Mouse (Mus musculus) R1 (cell line): Measurements from ENCODE around the gene Dpf2.

Source experiments
- DNase-seq: peaks from one replicate; pipeline ENCODE4 v3.0.0-alpha.2; 2018; ENCODE audit warnings: low read depth, low spot score

Gene Dpf2

DNA sequence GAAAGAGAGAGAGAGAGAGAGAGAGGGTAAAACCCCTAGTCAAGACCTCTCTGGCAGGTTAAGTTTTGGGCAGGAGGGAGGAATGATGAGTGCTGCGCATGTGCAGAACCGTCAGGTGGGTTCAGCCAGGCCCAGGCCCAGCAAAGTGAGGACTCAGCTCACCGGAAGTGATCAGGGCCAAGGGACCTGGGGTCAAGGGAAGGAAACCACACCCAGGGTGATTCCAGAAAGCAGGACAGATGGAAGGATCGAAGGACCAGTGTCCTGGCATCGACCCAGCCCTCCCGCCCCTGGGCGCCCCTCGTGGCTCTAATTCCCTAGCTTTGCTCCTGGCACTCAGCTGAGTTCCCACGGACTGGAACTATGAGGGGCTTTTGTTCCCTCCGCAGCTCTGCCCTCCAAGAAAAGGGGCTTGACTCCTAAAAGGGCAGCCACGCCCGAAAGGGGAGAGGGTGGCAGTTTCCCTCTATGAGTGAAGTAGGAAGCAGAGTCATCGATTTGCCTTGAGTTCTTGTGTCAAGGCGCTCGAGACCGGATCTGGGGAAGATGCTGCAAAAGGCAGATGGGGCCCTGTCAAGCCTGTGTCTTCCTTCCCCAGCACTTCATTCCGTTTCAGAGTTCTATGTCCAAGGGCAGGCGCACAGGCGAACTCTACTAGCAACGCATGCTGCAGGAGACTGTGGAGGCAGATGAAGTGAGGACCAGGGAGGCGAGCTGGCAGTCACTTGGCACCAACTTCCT lies 24.5 kb upstream of the Dpf2 start:
- peak; percentile 54 for DNase-seq

DNA sequence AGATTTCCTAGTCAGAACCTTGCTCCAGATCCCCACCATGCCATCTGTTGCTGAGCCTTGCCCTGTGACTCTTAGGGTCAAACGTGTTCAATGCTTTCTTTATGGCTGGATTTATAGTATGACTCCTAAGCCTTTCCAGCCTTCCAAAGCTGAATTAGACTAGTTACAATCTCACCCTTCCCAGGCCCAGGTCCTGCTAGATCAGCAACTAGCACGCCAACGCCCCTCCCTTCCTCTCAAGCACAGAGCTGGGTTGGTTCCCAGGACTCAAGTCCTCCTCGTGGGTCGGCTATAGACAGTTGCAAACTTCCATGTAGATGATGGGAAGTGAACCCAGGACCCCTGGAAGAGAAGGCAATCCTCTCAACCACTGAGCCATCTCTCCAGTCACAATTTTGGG lies 22.9 kb upstream of the Dpf2 start:
- DNase-seq: no peak

- DNase-seq: no peak
Observed at GRCm38 (mm10) chr19:5935266-5935665, 22.5 kb upstream of the Dpf2 start.

- DNase-seq: no peak
Observed at GRCm38 (mm10) chr19:5929634-5930596, 17.1 kb upstream of the Dpf2 start.

- DNase-seq: no peak
Observed at GRCm38 (mm10) chr19:5928546-5928945, 15.7 kb upstream of the Dpf2 start.

GRCm38 (mm10) chr19:5928104-5928503 lies 15.3 kb upstream of the Dpf2 start:
- DNase-seq: no peak

GRCm38 (mm10) chr19:5927532-5927931 lies 14.7 kb upstream of the Dpf2 start:
- DNase-seq: no peak

DNA sequence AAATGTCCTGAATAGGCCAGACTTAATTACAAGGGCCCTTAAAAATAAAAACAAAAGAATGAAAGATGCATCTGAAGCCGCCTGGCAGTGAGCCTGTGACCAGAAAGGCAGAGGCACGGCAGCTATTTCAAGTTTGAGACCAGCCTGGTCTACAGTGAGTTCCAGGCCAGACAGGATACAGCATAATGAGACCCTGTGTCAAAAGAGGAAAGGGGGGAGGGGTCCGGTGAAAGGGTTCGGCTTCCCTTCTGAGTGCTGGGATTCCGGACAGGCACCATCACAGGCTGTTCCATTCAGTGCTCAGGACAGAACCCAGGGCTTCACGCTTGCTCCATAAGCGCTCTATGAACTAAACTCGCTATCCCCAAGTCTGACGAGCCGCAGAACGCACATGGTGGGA lies 14.2 kb upstream of the Dpf2 start:
- DNase-seq: no peak

DNA sequence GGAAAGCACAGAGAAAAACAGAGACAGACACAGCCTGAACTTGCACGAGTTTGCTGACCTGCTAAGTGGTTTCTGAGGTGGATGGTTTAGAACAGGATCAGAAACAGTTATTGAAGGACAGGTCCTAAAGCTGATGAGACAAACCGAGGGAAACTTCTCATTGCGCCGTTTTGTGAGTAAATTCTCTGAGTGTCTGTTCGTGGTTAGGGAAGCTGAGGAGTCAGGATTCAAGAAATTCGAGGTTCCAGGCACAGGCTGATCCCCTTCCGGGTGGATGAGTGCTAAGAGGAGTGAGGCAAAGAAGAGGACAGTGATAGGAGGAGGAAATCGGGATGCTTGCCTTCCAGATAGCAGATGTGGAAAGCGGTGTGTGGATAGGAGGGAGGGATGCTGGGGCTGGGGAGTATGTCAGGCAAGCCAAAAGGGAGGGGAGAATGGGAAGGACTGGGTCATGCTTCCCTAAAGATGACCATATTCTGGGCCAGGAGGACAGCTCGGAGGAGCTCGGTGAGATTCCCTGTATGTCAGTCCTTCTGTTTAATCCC lies 12.6 kb upstream of the Dpf2 start:
- DNase-seq: no peak

DNA sequence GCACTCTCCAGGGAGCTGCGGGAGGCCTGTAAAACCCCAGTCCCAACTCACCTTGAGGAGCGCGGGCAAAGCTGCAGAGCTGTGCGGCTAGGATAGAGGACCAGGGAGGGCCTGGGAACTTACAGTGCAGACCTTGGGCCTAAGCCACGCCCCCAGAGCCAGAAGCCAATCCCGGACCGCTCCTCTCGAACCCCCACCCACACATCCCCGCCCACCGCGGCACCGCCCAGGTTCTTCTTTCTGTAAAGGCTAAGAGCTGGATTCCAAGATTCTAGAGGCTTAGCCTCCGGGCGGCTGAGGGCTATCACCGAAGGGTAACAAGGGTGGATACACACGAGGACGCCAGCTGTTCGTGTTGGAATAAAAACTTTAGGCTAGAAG lies 11.9 kb upstream of the Dpf2 start, which contains the start of gene Cdc42ep2:
Gene Cdc42ep2, minus strand, starts transcription at position 104 of the 381 bp plus-strand sequence.
- peak; percentile 97 for DNase-seq

GRCm38 (mm10) chr19:5923990-5924712 lies 11.3 kb upstream of the Dpf2 start:
- peak; percentile 91 for DNase-seq

- DNase-seq: no peak
Observed at GRCm38 (mm10) chr19:5922963-5923362, 10.2 kb upstream of the Dpf2 start.

- DNase-seq: no peak
Observed at GRCm38 (mm10) chr19:5922119-5922942, 9.5 kb upstream of the Dpf2 start.

DNA sequence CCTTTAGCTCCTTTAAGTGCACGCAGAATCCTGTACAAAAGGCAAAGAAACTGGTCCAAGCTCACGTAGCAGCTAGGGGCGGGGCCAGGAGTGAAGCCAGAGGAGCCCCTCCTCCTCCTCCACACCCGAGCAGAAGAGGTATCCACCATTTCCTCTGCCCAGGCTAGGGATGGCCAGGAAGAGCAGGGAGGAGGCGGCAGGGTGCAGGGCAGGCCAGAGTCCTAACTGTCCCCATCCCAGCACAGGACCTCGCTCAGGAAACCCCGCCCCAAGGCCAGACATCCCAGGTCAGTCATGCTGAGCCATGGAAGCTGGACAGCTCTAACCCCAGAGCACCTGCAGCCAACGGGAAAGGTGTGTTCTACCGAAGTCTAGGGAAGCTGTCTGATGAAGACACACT lies 8.9 kb upstream of the Dpf2 start:
- peak; percentile 56 for DNase-seq

DNA sequence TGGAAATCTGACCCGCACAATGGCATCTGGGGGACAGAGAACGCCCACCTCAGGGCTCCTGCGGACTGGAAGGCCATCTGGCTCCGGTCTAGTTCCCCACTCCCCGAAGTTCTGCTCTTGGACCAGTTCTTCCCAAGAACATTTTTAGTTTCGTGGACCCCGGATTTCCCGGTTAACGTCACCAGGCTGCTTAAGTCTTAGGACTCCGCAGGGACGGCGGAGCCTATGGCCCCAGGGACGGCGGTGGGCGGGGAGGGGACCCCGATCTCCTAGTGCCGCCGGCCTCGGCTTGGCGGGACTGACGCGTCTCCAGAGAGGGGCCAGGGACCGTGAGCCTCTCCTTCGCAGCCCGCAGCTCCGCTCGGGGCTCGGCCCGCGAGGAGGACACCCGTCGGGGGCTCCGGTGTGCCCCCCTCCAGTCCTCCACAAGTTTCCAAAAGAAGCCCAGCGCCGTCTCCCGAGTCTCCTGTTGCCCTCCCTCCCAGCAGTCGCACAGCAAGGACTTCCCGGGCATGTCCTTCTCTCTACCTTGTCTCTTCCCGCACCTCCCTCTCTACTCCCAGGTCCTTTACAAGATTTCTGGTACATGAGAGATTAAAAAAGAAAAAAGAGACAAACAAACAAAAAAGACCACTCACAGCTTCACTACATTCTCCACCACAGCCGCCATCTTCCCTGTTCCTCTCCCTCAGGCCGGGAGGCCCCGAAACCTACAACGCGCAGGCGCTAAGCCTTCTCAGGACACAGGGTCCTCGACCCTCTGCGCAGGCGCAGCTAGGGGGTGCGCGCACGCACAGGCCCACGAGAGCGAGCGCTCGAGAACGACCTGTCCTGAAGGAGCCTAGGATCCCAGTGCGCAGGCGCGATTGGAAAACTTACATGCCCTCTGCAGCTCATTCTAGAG lies 455 bp downstream of the Dpf2 start:
- peak; percentile 99 for DNase-seq

DNA sequence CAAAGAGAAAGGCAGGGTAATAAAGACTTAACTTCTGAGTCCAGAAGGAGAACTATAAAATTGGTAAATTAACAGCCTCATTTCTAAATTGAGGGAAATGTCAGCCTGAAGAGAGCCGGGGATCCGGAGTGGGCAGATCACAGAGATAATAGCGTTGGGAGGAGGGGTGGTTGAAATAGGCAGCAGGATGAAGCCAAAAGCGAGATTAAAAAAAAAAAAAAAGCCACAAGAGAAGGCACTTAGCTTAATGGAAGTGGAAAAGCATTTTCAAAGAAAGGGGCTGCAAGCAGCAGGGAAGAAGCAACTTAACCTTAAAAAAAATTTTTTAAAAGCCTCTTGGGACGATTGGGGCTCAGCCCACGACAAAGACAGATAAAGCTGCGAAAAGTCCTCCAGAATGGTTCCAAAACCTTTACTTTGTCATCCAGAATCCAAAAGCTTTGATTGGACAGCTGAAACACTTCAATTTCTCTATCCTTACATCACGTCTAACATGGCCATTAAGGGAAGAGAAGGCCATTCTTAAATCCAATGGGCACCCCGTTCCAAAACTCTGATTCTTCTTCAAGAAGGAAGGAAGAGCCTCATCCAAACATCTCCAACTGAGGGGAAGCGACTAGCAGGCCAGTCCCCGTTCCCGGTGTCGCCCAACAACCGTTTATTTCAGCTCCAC lies 1.2 kb downstream of the Dpf2 start:
- DNase-seq: no peak

DNA sequence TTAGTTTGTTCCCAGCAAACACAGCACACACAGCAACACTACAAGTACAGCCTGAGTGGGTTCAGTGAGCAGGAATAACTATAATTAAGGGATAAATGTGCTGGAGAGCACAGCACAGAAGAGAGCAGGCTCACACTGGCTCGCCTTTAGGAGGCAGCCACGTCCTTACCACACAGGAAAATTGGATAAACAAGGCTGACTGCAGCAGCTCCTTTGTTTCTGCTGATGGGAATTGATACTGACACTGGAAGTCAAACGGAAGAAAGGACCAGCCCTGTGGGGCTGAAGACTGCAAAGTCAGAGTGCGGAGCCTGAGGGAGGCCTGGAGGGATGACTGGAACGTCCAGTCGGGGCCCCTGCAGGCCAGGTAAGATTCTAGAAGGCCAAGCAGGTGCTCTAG lies 2.6 kb downstream of the Dpf2 start:
- DNase-seq: no peak

- no peak for DNase-seq
Observed at GRCm38 (mm10) chr19:5907275-5907674, 5.5 kb downstream of the Dpf2 start.

- peak; percentile 98 for DNase-seq
Observed at GRCm38 (mm10) chr19:5894002-5894678, 18.7 kb downstream of the Dpf2 start, which contains the start of gene Tigd3. TSS of gene Tigd3 (minus strand) at chr19:5894149.
